Mouse (Mus musculus) forebrain, embryonic 12.5 days (tissue): ENCODE results near the gene Mgarp. TPM values are rescaled to one million over a fixed set of nuclear protein-coding genes. Genes with fewer than 3 reads are reported as not detected.
"Not testable (repeated sequence)": the region's sequence is repeated elsewhere in the genome, so short reads cannot be mapped to it uniquely, and the experiment has no call there.

Experiments used
- ATAC-seq: fragments of 200-750 bp; cut with Nextera tagmentation; 2 replicates; pipeline ENCODE4 v1.8.0; 2017; ENCODE audit warnings: moderate TSS enrichment; ENCODE audit not compliant: low FRiP score
- H3K27ac ChIP-seq: fragments of 300-500 bp; sonication (generic); 2 replicates; pipeline ENCODE4 v1.5.1; 2016; ENCODE audit warnings: mild to moderate bottlenecking
- H3K27me3 ChIP-seq: fragments of 300-500 bp; sonication (generic); 2 replicates; pipeline ENCODE4 v1.6.1; 2016; ENCODE audit warnings: mild to moderate bottlenecking
- H3K36me3 ChIP-seq: fragments of 300-500 bp; sonication (generic); replicated peaks from 2 replicates; pipeline ENCODE4 v1.6.1; 2016; ENCODE audit warnings: mild to moderate bottlenecking
- H3K4me1 ChIP-seq: fragments of 300-500 bp; sonication (generic); 2 replicates; pipeline ENCODE4 v1.6.1; 2016
- H3K4me2 ChIP-seq: fragments of 300-500 bp; sonication (generic); 2 replicates; pipeline ENCODE4 v1.6.1; 2016; ENCODE audit warnings: mild to moderate bottlenecking, moderate library complexity
- H3K4me3 ChIP-seq: fragments of 300-500 bp; sonication (generic); replicated peaks from 2 replicates; pipeline ENCODE4 v1.5.1; 2016; ENCODE audit warnings: mild to moderate bottlenecking
- H3K9ac ChIP-seq: fragments of 300-500 bp; sonication (generic); 2 replicates; pipeline ENCODE4 v1.6.1; 2016; ENCODE audit warnings: mild to moderate bottlenecking
- H3K9me3 ChIP-seq: fragments of 300-500 bp; sonication (generic); 2 replicates; pipeline ENCODE4 v1.6.1; 2016
- whole genome bisulfite sequencing: fragments of 180-500 bp; shearing (Covaris S2); methylation state at CpG from one replicate; pipeline ENCODE4 v1.1.7; 2016; 5-methylcytosine and 5-hydroxymethylcytosine counted together
- polyA plus RNA-seq: library from polyadenylated mRNA; unstranded; fragments of >200 nt; fragmentation: Nextera tagmentation; extraction: Ambion mirVana; gene quantifications from 2 replicates; pipeline ENCODE4 v1.2.1, GENCODE M21; 2016

Mgarp gene
- 2.3 and 5.5 TPM in 2 replicates for polyA plus RNA-seq

DNA sequence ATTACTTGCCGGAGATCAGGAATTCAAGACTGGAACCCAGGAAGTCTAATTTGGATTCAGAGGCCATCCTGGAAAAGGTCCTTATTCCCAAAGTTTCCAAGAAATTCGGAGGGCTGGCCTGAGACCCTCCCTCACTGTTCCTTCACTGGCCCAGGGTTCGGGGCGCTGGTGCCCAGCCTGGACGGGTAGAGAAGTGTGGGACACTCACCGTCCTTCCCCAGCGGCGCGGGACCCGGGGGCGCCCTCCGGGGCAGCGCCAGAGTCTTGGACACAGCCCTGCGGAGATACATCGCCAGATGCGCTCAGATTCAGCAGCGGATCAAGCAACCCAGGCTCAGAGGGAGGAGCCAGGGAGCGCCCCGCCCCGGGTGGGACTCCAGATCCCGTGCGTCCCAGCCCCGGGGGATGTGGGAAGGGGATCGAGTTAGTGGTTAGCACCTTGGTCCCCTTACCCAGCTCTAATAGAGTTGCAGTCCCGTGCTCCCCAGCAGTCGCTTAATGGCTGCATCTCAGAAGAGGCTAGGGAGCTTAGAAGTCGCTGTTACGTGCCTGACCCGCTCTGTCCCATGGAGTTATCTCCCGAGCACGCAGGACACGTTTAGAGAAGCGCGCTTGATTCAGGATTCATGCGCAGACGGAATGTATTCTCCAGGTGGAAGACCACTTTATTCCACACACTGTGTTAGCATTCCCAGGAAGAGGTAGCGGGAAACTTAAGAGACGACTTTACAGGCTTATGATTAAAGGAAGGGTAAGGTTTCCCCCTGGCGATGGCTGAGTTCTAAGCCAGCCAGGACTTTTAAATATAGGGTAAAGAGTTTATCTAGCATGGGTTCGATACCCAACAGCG, at the start of gene Mgarp:
Gene Mgarp (minus strand): TSS at position 520 of the 850 bp plus-strand sequence.
- Histone ChIP-seq H3K27me3 (peaks cover 33% of the 10 kb centered on the region), H3K4me3 (peak within 1 kb of the TSS; percentile 48), H3K9me3 (no peaks in the 10 kb centered on the region), H3K4me2 (peak within 1 kb of the TSS; percentile 71), H3K36me3 (no peaks in the 10 kb centered on the region), H3K9ac (peak within 1 kb of the TSS; percentile 49; the same call in 1 of the 2 replicates), H3K27ac (no peak within 1 kb of the TSS), H3K4me1 (peaks cover 26% of the 10 kb centered on the region)
- ATAC-seq: peak; percentile 83
- WGBS: 3% methylated on average over 41 of the region's 41 CpGs

DNA sequence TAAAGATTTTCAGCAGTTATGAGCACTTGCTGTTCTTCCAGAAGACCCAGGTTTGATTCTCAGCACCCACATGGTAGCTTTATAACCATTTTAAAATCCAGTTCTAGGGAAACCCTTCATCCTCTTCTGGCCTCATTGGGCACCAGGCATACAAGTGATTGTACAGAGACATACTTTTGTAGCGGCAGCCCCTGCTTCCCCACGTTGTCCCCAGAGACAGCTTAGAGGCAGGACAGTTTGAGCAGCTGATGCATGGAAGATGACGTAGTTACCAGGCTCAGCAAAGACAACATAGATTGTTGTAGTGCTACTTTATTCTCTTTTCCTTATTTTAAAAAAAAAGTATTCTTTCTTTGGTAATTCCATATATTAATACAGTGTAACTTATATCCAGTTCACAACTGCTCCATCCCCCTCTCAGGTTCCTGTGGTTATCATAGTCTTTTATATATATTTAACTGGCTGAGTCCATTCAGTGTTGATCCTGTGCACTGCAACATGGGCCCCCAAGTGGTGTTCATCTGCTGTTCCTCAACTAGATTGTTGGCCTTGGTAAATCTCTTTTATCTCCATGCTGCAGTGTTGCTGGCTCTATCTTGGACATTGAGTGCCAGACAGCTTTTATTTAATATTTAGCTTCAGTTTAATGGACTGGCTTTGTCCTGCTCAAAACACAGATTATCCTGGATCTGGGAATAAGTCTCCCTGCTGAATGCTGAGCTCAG, 38.5 kb upstream of the Mgarp start:
- peaks cover 6% of the 10 kb centered on the region; the same call in 1 of the 2 replicates for H3K36me3 ChIP-seq
- H3K9ac ChIP-seq: no peak overlapping the region
- no peak for ATAC-seq
- no peaks in the 10 kb centered on the region for H3K9me3 ChIP-seq
- 96% methylated on average over 3 of the region's 3 CpGs for WGBS
- no peak overlapping the region for H3K27ac ChIP-seq
- no peak overlapping the region for H3K4me2 ChIP-seq
- no peaks in the 10 kb centered on the region for H3K27me3 ChIP-seq
- no peak overlapping the region for H3K4me3 ChIP-seq
- no peaks in the 10 kb centered on the region for H3K4me1 ChIP-seq

DNA sequence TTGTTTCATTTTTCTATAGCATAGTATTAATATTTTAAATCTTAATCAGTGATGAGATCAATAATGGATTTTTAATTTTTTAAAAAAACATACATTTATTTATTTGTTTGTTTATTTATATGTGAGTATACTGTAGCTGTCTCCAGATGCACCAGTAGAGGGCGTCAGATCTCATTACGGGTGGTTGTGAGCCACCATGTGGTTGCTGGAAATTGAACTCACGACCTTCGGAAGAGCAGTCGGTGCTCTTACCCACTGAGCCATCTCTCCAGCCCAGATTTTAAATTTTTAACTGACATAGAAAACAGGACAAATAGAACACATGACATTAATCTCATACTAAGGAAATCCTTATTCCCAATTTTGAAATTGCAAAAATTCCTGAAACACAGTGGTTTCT, 37.8 kb upstream of the Mgarp start:
- 83% methylated on average over 5 of the region's 5 CpGs for WGBS
- H3K4me3 ChIP-seq, H3K9me3 ChIP-seq, H3K27me3 ChIP-seq, H3K4me2 ChIP-seq, H3K9ac ChIP-seq, H3K36me3 ChIP-seq, H3K27ac ChIP-seq, ATAC-seq, H3K4me1 ChIP-seq: not testable (repeated sequence)

DNA sequence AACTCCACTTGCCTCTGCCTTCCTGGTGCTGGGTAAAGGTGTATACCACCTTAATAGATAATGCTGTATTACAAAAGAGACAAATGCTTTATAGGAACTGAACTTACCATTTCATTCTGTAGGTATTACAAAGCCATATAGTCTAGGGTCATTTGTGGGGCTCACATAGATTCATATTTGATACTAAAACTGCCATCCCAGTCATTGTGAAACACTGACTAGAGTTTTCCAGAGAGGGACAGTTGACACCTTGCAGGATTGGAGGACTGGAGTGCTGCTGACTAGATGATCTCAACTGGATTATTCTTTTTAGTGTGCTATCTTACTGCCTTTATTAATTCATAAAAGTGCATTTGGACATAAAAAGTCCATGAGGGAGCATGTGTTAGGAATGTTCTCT, 28.9 kb upstream of the Mgarp start:
- H3K27ac ChIP-seq: no peak overlapping the region
- no peak overlapping the region for H3K4me2 ChIP-seq
- no peaks in the 10 kb centered on the region for H3K4me1 ChIP-seq
- no peaks in the 10 kb centered on the region for H3K36me3 ChIP-seq
- no peak for ATAC-seq
- no peaks in the 10 kb centered on the region for H3K9me3 ChIP-seq
- no peak overlapping the region for H3K4me3 ChIP-seq
- H3K27me3 ChIP-seq: no peaks in the 10 kb centered on the region
- no peak overlapping the region for H3K9ac ChIP-seq

DNA sequence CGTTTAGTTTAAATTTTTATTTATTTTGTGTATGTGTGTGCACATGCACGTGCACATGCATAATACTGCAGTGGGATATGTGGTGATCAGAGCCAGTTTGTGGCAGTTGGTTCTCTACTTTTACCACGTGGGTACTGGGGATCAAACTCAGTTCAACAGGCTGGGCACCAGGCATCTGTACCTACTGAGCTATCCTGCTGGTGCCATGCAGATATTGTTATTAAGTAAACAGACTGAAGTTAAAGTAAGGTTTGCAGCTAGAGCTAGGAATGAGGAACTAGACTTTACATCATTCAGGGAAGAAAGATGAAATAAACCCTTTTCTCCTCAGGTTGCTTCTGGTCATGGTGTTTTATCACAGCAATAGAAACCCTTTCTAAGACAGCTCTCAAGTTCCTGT, 25.4 kb upstream of the Mgarp start:
- no peak overlapping the region for H3K4me2 ChIP-seq
- H3K36me3 ChIP-seq: no peaks in the 10 kb centered on the region
- H3K4me3 ChIP-seq: no peak overlapping the region
- H3K27ac ChIP-seq: no peak overlapping the region
- H3K9ac ChIP-seq: no peak overlapping the region
- peaks cover 14% of the 10 kb centered on the region for H3K4me1 ChIP-seq
- H3K27me3 ChIP-seq: no peaks in the 10 kb centered on the region
- no peaks in the 10 kb centered on the region for H3K9me3 ChIP-seq
- no peak for ATAC-seq
- WGBS: 90% methylated on average over 3 of the region's 3 CpGs

DNA sequence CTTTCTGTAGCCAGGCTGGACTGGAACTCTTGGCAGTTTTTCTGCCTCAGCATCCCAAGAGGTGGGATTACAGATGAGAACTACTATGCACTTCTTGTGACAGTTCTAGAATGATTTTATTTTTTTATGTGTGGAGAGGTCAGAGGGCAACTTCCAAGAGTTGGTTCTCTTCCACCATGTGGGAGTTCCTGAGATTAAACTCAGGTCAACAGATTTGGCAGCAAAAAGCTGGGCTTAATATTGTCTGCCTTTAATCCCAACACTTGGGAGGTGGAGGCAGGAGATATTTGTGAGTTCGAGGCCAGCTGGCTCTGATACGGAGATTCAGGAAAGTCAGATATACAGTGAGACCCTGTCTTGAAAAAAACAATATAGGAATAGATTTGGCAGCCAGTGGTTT, 21.4 kb upstream of the Mgarp start:
- H3K4me3 ChIP-seq: no peak overlapping the region
- H3K36me3 ChIP-seq: no peaks in the 10 kb centered on the region
- no peak overlapping the region for H3K27ac ChIP-seq
- WGBS: 76% methylated on average over 2 of the region's 2 CpGs
- no peaks in the 10 kb centered on the region for H3K27me3 ChIP-seq
- no peak for ATAC-seq
- no peak overlapping the region for H3K9ac ChIP-seq
- H3K4me1 ChIP-seq: peaks cover 25% of the 10 kb centered on the region
- H3K4me2 ChIP-seq: peak overlapping the region; percentile 83
- no peaks in the 10 kb centered on the region for H3K9me3 ChIP-seq

DNA sequence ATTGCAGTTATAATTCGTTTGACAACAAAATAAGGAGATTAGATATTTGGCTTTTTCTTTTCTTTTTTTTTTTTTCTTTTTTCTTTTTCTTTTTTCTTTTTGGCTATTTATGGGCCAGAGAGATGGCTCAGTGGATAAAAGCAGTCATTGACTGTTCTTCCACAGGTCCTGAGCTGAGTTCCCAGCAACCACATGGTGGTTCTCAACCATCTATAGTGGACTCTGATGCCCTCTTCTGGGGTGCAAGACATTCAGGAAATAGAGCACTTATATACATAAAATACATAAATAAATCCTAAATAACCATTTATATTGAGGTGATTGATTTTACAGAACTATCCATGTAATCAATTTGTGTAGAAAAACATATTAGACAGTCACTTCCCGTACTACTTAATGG, 20.9 kb upstream of the Mgarp start:
- peak overlapping the region; percentile 83 for H3K4me2 ChIP-seq
- no peaks in the 10 kb centered on the region for H3K27me3 ChIP-seq
- ATAC-seq: no peak
- H3K27ac ChIP-seq: no peak overlapping the region
- H3K9me3 ChIP-seq: no peaks in the 10 kb centered on the region
- no peak overlapping the region for H3K9ac ChIP-seq
- H3K36me3 ChIP-seq: no peaks in the 10 kb centered on the region
- peaks cover 25% of the 10 kb centered on the region for H3K4me1 ChIP-seq
- peak overlapping the region; percentile 100 for H3K4me3 ChIP-seq
- 56% methylated on average over 2 of the region's 2 CpGs for WGBS

DNA sequence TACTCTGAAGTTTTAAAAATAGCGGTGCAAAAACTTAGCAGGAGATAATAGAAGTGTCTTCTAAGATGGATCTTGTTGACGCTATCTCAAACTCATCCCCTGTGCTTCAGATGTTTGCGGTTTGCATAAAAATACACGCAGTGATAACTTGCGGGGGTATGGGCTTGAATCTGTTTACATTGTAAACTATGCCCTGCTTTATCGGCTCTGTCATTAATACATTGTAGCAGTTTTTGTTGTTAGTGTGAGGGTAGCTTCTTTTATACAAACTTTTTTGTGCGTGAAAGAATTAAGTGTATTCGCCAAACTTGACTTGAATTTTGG, 20.6 kb upstream of the Mgarp start:
- 7% methylated on average over 8 of the region's 8 CpGs for WGBS
- peak overlapping the region; percentile 83 for H3K4me2 ChIP-seq
- H3K4me1 ChIP-seq: peaks cover 25% of the 10 kb centered on the region
- H3K36me3 ChIP-seq: no peaks in the 10 kb centered on the region
- H3K27me3 ChIP-seq: no peaks in the 10 kb centered on the region
- ATAC-seq: no peak
- H3K27ac ChIP-seq: peak overlapping the region; percentile 92; the same call in 1 of the 2 replicates
- H3K9me3 ChIP-seq: no peaks in the 10 kb centered on the region
- peak overlapping the region; percentile 98 for H3K9ac ChIP-seq
- H3K4me3 ChIP-seq: peak overlapping the region; percentile 100

DNA sequence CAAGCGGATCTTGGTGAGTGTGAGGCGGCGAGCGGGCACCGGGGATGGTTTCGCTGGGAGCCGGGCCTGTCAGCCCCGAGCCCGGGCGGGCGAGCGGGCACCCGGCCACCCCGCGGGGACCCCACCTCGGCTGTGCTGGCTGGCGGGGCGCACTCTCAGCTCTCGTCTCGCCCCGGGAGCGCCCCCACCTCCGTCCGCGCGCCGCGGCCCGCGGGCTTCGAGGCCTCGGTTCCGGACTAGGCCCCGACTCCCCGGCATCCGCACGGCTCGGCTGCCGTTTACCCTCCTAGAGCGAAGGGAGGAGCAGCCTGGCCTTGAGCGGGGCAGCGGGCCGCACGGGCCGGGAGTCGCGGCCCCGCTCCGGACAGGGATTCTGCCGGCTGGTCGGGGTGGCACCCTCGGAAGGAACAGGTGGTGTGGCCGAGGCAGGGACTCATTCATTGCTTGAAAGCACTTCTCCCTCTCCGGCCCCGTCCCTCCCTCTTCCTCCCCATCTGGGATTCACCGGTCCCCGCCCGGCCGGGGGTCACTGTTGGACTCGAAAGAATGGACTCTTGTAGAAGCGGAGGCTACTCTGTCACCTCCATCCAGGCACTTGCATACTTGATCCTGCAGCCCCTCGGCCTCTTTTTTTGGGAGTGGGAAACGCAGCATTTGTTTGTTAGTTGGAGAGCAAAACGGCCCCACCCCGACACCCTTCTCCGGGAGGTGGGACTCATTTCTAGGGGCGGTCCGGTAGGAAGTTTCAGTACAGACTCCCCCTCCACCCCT, 20.0 kb upstream of the Mgarp start:
- peak; percentile 70 for ATAC-seq
- Histone ChIP-seq H3K4me1 (peaks cover 25% of the 10 kb centered on the region), H3K9ac (peak overlapping the region; percentile 98), H3K4me3 (peak overlapping the region; percentile 100), H3K9me3 (no peaks in the 10 kb centered on the region), H3K4me2 (peak overlapping the region; percentile 83), H3K27ac (peak overlapping the region; percentile 92), H3K36me3 (no peaks in the 10 kb centered on the region), H3K27me3 (no peaks in the 10 kb centered on the region)
- 1% methylated on average over 54 of the region's 68 CpGs for WGBS

DNA sequence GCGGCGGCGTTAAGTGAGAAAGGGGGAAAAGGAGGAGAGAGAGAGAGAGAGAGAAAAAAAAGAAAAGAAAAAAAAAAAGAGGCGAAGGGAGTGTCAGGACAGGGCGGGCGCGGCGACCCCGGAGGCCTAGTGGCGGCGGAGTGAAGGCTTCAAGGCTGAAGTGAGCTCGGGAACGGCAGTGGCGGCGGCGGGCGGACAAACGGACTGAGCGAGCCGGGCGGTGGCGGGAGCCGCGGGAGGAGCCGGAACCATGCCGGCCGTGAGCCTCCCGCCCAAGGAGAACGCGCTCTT, 19.5 kb upstream of the Mgarp start:
- H3K9me3 ChIP-seq: no peaks in the 10 kb centered on the region
- peak; percentile 78 for ATAC-seq
- peak overlapping the region; percentile 100 for H3K4me3 ChIP-seq
- no peaks in the 10 kb centered on the region for H3K36me3 ChIP-seq
- WGBS: under 1% methylated on average over 22 of the region's 30 CpGs
- no peaks in the 10 kb centered on the region for H3K27me3 ChIP-seq
- peak overlapping the region; percentile 83 for H3K4me2 ChIP-seq
- peaks cover 25% of the 10 kb centered on the region for H3K4me1 ChIP-seq
- H3K9ac ChIP-seq: peak overlapping the region; percentile 98
- peak overlapping the region; percentile 92 for H3K27ac ChIP-seq

DNA sequence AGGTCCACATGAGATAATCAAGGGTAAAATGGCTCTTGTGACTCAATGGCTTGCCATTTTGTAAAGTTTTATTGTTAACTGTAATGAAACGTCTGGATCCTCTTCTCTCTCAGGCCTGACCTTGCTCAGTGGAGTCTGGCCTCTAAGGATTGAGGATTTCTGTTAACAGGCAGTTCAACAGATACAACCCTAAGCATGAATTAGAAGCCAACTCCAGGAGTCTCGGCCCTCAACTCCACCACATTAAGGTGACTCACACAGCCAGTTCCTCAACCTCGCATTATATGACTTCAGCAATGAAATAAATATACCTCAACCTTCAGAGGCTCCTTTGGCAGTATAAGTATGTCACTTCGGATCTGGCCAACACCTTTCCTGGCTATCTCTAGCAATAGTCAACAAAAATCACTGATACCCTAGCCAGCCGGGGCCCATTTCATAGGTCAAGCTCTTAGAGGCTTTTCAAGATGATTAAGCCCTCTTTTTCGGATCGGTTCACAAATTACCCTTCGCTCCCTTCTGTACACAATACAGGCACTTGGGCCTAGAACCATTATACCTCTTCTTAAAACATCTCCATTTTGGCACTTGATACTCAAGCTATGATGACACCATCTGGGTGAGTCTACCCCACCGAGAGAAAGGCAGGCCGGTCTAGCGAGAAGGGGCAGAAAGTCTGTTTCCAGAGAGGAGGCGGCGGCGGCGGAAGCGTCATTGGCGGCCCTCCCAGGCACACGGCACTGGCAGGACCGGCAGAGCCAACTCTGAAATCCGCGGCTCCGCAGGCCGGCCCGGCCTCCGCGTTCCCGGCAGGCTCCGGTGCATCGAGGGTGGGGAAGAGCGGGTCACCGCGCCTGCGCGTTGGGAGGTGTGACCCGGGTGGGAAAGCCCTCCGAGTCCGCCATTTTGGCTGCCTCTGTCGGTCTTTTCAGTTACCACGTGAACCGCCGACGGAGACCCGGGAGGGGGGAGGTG, 18.8 kb upstream of the Mgarp start, which contains the start of gene Naa15:
Gene Naa15 (plus strand): TSS at position 51 of the 975 bp plus-strand sequence.
- Histone ChIP-seq H3K9ac (peak within 1 kb of the TSS; percentile 98), H3K27ac (peak within 1 kb of the TSS; percentile 92), H3K27me3 (no peaks in the 10 kb centered on the region), H3K9me3 (no peaks in the 10 kb centered on the region), H3K4me3 (peak within 1 kb of the TSS; percentile 100), H3K4me2 (peak within 1 kb of the TSS; percentile 83), H3K4me1 (peaks cover 25% of the 10 kb centered on the region), H3K36me3 (no peaks in the 10 kb centered on the region)
- 4% methylated on average over 42 of the region's 43 CpGs for WGBS
- peak; percentile 92 for ATAC-seq
